Mouse (Mus musculus) gastrocnemius, adult 2 months (tissue): Measurements from ENCODE around the gene Gpbar1. TPM values are rescaled to one million over a fixed set of nuclear protein-coding genes. Genes with fewer than 3 reads are reported as not detected.

ENCODE experiments used
- DNase-seq: peaks from one replicate; pipeline ENCODE4 v3.0.0; 2022
- H3K27ac ChIP-seq: fragments of 200-600 bp; 2 replicates; pipeline ENCODE4 v1.8.1; 2022; ENCODE audit warnings: mild to moderate bottlenecking
- H3K4me3 ChIP-seq: fragments of 200-600 bp; 2 replicates; pipeline ENCODE4 v1.8.1; 2022; ENCODE audit warnings: mild to moderate bottlenecking, moderate library complexity
- CTCF ChIP-seq: fragments of 200-600 bp; IDR thresholded peaks from 2 replicates; pipeline ENCODE4 v1.8.1; 2022; ENCODE audit warnings: antibody characterized with exemption, mild to moderate bottlenecking, moderate library complexity
- intact Hi-C: fragments of 180-260 bp; cut with DNase I; formaldehyde crosslinking; loops from one replicate; pipeline ENCODE4 v1.15.1; 2025
- total RNA-seq, 2 experiments: library from RNA; stranded (reverse); gene quantifications; 2 replicates each; pipeline ENCODE4 v1.2.3; 2021

Gpbar1 gene
- total RNA-seq, 2 experiments from 2014 or later, result not detected

DNA sequence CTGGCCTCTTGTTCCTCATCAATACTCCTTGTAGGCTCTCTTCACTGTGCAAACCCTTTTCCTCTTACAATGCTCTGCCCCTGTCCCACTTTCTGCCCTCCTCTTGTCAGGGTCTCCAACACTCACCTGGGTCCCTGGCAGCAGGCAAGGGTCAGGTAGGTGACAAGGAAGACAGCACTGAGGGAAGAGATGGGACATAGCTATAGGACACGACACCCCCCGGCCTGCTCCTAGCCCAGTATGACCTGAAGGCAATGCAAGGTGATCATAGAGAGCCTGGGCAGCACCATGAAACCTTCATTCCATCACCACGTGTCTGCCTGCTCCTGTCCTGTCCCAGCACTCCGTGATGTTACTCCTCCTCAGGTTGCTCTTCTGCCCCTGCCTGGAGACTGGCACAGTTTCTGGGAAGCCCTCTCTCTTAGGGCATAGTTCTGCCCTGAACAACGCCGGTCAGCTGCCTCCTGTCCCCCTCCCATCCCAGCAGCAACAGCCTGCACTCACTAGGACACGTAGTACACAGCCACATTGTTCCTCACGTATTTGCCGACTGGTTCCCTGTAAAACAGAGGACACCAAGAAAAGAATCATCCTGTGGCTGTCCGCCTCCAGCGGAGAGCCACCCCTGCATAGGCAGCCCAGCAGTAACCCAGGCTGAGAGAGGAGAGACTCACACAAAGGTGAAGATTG is 14.1 kb downstream of the Gpbar1 start:
- TF ChIP-seq CTCF, result no peak
- intact Hi-C loops, result no loop called here
- no peak overlapping the region for H3K4me3 ChIP-seq
- H3K27ac ChIP-seq, result peak overlapping the region; percentile 97; the same call in 1 of the 2 replicates
- no peak for DNase-seq

DNA sequence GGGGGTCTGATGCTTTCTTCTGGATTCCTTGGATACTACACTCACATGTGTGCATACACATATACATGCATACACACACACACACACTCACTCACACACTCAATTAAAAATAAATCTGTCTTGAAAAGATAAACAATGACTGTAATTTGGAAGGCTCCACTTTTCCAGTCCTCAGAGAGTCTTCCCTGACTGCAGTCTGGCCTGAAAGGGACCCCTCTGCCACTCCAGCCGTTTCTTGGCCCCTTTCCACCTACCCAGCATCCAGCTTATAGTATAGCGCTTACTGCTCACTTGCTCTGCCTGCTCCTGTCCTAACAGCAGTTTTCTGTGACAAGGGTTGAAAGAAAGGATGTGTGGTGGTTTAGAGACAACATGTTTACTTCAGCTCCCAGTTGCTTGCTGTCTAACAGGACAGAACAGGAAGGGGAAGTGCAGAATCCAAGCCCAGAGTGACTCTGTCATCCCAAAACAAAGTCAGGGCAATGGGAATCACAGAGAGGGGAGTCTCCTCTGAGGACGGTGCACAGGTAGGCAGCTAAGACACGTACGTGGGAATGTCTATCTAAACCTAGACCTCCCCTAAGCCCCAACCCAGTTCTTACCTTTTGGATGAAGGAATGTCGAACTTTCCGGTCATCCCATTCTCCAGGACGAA is 15.1 kb downstream of the Gpbar1 start:
- TF ChIP-seq CTCF, result no peak
- Histone ChIP-seq H3K27ac (peak overlapping the region; percentile 97), H3K4me3 (peak overlapping the region; percentile 3; the same call in 1 of the 2 replicates)
- no peak for DNase-seq
- intact Hi-C loops, result no loop called here

DNA sequence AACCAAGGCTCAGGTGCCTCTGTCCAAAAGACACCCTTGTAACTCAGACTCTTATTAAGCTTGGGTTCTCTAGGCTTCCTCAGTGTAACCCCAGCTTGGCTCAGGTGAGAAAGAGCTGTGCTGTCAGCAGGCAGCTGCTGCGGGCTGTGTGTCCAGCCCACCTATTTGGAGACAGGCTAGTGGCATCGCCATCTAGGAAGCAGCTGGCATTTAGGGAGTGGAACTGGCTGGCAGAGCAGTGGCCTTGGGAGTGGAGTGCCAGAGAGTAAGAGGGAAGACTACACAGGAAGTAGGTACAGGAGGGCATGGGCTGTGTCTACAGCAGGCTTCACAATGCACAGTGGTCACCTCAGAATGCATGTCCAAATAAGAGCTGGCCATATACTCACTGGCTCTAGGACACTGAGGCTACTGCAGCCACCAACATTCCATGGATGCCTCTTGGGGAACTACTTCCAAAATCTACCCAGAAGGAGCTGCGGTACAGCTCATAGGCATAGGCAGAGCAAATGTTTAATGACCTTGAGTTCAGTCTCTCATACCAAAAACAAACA is 15.8 kb downstream of the Gpbar1 start:
- TF ChIP-seq CTCF, result no peak
- intact Hi-C loops, result no loop called here
- Histone ChIP-seq H3K4me3 (peak overlapping the region; percentile 3; the same call in 1 of the 2 replicates), H3K27ac (peak overlapping the region; percentile 97)
- peak; percentile 58 for DNase-seq

DNA sequence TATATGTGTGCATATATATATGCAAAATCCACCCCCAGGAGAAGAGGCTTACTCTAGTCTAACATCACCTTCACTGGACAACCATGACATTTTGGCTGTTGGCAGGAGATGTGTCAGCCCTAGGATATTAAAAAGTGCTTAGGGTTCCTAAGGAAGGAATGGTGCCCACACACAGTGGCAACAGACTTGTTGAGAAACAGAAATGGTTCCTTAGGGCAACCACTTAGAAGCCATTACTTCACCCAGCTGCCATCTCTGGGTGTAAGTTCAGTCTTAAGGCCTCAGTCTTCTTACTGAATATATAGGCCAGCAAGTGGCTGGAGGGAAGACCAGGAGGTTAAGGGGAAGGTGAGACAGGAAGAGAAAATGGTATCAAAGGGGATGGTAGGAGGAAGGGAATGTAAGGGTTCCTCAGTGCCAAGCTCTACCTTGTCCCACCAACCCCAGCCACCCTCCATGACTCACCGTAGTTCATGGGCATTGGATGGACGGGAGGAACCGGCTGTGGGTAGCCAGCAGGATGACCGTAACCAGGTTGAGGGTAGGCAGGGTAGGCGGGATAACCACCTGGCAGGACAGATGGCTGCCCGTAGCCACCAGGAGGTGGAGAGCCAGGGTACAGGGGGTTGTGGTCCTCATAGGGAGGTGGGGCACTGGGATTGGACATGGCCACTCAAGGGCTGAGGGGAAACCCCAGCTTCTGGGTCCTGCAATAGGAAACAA is 16.5 kb downstream of the Gpbar1 start:
- intact Hi-C loops, result no loop called here
- no peak for TF ChIP-seq CTCF
- DNase-seq, result no peak
- H3K27ac ChIP-seq, result peak overlapping the region; percentile 97
- peak overlapping the region; percentile 69 for H3K4me3 ChIP-seq

DNA sequence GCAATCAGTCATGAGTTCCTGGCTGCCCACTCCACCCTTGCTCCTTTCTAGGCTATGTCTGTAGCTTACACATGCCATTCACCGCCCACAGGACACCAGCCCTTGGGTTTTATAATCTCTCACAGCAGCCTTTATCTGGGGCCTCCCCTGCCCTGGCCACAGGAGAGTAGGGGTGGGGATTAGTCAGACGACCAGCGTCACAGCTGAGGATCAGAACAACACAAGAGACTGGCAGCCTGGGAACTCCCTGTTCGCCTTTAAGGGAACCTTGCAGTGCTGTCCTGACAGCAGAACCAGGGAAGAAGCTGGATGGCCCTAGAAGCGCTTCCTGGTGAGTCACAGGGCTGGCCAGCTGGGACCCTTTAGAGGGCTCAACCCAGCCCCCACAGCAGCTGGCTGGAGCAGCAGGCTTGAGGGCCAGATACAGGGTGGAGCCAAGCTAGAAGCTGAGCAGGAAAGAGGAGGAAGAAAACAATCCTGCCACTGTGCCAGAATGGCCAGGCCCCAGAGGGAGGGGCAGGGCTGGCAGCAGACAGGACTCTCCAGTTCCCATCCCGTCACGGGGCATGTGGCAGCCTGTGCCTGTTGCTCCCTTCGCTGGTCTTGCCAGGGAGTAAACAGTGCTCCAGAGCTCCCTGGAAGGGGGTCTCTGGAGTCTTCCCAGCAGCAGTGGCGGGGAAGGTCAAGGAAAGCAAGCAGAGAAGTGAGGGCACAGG is 17.3 kb downstream of the Gpbar1 start:
- intact Hi-C loops, result no loop called here
- TF ChIP-seq CTCF, result no peak
- H3K4me3 ChIP-seq, result peak overlapping the region; percentile 69
- DNase-seq, result peak; percentile 97
- H3K27ac ChIP-seq, result peak overlapping the region; percentile 97

DNA sequence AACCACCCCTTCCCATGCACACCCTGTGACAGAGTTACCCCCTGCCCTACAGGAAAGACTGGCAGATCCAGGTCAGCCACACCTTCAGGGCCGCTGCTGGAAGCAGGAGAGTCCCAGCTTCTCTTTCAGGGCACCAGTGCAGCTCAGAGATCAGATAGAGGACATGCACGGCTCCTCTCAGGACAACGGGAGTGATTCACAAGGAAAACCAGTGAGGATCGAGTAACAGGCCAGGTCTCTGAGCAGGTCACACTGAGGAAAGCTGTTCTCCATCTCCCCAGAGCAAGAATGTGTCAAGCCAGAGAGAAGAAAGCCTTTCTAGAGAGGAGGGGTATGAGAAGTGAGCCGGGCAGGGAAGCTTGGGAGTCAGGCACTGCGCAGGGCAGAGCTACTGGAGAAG is 18.1 kb downstream of the Gpbar1 start:
- H3K27ac ChIP-seq, result peak overlapping the region; percentile 97
- peak overlapping the region; percentile 69 for H3K4me3 ChIP-seq
- no peak for TF ChIP-seq CTCF
- peak; percentile 66 for DNase-seq
- intact Hi-C loops, result no loop called here

DNA sequence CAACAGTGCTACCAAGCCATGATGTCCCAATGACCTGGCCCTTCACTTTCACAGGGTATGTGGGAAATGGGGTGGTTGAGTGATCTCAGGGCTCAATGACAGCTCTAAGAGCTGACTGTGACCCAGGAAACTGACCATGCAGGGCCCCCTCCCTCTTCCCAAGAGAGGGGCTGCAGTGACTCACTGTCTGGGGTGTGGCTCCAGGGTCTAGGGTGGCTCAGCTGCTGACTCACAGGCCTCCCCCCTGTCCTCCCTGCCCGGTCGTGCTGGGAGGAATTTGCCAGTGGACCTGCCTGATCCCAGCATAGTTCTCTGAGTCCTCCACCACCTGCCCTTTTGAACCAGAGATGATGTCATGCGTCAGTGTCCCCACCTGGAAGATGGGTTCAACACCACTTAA is 18.9 kb downstream of the Gpbar1 start:
- H3K4me3 ChIP-seq, result peak overlapping the region; percentile 69
- TF ChIP-seq CTCF, result no peak
- DNase-seq, result peak; percentile 77
- intact Hi-C loops, result no loop called here
- H3K27ac ChIP-seq, result peak overlapping the region; percentile 97

DNA sequence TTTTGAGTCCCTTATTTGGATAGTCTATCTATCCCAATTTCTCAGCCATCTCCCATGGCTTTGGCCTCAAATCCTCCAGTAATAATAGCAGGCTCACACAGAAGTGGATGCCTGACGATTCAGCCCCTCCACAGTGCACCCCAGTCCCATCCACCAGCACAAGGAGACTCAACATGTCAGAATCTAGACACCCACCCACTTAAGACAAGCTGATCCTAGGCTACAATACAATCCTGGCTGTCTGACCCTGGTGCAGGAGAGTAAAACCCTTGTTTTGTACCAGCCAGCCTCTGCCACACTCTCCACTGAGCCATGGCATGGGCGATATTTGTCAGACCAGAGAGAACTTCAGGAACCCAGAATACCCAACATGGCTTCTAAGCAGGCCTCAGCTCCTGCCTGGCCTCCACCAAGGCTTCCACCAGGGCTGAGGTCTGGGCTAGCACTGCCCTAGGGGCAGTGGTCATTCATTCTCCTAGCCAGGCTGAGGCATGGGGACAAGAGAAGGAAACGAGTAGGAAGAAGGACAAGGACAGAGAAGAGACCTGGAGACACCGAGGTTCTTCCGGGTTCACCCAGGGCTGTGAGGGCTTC is 19.9 kb downstream of the Gpbar1 start:
- no peak for DNase-seq
- intact Hi-C loops, result no loop called here
- Histone ChIP-seq H3K4me3 (peak overlapping the region; percentile 69), H3K27ac (peak overlapping the region; percentile 97)
- TF ChIP-seq CTCF, result no peak

DNA sequence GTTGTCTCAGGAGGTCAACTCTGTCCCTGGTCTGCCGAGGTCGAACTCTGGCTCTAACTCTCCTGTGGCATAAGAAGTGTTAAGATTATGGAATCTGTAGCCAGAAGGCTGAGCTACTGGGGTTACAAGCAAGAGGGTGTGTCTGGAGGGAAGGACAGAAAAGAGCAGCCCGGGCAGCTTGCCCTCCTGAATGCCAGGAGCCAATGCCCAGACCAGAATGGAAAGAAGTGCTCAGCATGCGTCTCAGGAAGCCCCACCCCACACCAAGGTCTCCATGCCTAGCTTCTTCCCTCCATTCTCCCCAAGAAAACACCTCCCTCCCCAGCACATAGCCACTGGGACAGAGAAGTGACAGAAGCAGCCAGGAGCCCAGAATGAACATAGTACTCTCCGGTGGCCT is 20.6 kb downstream of the Gpbar1 start:
- peak; percentile 88 for DNase-seq
- no peak for TF ChIP-seq CTCF
- intact Hi-C loops, result no loop called here
- Histone ChIP-seq H3K4me3 (peak overlapping the region; percentile 69), H3K27ac (peak overlapping the region; percentile 97)

DNA sequence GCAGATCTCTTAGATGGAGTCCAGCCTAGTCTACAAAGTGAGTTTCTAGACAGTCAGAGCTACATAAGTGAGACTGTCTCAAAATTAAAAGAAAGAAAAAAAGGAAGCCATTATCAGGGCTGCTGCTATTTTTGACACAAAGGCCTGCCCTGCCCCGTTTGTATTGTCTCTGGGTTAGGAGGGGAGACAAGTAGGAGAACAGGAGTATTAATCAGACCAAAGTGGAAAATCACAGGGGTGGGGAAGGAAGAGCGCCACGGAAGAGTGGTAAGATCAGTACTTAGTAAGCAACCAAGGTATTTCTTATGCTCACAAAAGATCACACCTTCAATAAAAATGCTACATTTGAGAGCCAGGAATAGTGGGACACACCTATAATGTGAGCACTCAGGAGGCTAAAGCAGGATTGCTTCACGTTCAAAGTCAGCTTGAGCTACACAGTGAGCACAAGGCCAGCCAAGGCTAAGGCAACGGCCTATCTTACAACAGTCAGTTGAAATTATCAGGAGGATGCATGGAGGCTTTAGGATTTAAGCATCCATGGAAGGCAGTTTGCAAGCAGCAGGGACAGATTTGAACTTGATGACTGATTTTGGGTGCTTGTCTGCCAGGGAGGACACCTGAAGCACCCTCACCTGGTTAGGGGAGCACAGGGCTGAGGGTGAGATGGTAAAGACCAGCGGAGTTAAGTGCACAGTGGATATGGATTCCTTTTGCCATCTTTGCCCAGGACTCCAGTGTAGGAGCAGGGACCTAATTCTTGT is 22.2 kb downstream of the Gpbar1 start:
- peak overlapping the region; percentile 97 for H3K27ac ChIP-seq
- peak overlapping the region; percentile 97 for H3K4me3 ChIP-seq
- intact Hi-C loops, result no loop called here
- no peak for DNase-seq
- TF ChIP-seq CTCF, result no peak

DNA sequence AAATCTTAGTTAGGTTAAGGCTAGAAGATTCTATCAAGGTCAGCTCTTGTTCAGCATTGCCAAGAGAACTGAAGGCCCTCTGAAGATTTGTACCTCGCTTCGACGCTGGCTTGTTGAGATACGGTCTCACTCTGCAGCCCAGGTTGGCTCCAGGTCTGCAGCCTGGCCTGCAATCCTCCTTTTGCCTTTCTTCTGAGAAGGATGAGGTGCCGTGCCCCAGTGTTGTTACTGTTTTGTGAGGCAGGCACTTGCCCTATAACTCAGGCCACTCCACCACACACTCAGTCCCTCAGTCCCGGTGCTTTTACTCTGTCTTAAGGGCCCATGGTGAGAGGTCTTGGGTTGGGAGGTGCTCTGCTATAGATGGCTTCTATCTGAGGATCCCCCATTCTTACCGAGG is 23.9 kb downstream of the Gpbar1 start:
- Histone ChIP-seq H3K27ac (peak overlapping the region; percentile 97), H3K4me3 (peak overlapping the region; percentile 97)
- TF ChIP-seq CTCF, result no peak
- DNase-seq, result no peak
- intact Hi-C loops, result no loop called here
